Mouse (Mus musculus): ENCODE results near the gene Upb1. TPM values are rescaled to one million over a fixed set of nuclear protein-coding genes. Genes with fewer than 3 reads are reported as not detected.
"Not testable (repeated sequence)": the region's sequence is repeated elsewhere in the genome, so short reads cannot be mapped to it uniquely, and the experiment has no call there.

Gene Upb1
- polyA plus RNA-seq, 1 experiment from 2014 or later, result not detected

- not testable (repeated sequence) for H3K36me3 ChIP-seq; H3K9me3 ChIP-seq (replicated peaks); H3K4me3 ChIP-seq; H3K27me3 ChIP-seq (ENCODE audit: low read depth, poor library complexity, severe bottlenecking); H3K4me1 ChIP-seq; H3K27ac ChIP-seq (replicated peaks); DNase-seq (ENCODE audit: low spot score)
- 22% methylated on average over 5 of the region's 6 CpGs for WGBS
Observed at GRCm38 (mm10) chr10:75475139-75475850, 74.4 kb downstream of the Upb1 start.

GRCm38 (mm10) chr10:75477034-75477433, 76.1 kb downstream of the Upb1 start:
- Histone ChIP-seq H3K4me3 (no peak overlapping the region), H3K9me3 (replicated peaks) (no peaks in the 10 kb centered on the region), H3K36me3 (no peaks in the 10 kb centered on the region), H3K27me3 (ENCODE audit: low read depth, poor library complexity, severe bottlenecking) (no peaks in the 10 kb centered on the region), H3K27ac (replicated peaks) (no peak overlapping the region), H3K4me1 (peaks cover 9% of the 10 kb centered on the region)
- no peak for DNase-seq (ENCODE audit: low spot score)
- WGBS, result 88% methylated on average over 9 of the region's 9 CpGs

GRCm38 (mm10) chr10:75479955-75480354, 79.0 kb downstream of the Upb1 start:
- Histone ChIP-seq H3K27ac (replicated peaks) (no peak overlapping the region), H3K4me3 (no peak overlapping the region), H3K9me3 (replicated peaks) (no peaks in the 10 kb centered on the region), H3K27me3 (ENCODE audit: low read depth, poor library complexity, severe bottlenecking) (no peaks in the 10 kb centered on the region), H3K4me1 (peaks cover 2% of the 10 kb centered on the region), H3K36me3 (no peaks in the 10 kb centered on the region)
- no peak for DNase-seq (ENCODE audit: low spot score)
- WGBS, result 85% methylated on average over 2 of the region's 2 CpGs

- H3K36me3 ChIP-seq, result no peaks in the 10 kb centered on the region
- H3K4me1 ChIP-seq, result no peaks in the 10 kb centered on the region
- H3K27ac ChIP-seq (replicated peaks), result no peak overlapping the region
- no peak overlapping the region for H3K4me3 ChIP-seq
- no peaks in the 10 kb centered on the region for H3K27me3 ChIP-seq (ENCODE audit: low read depth, poor library complexity, severe bottlenecking)
- WGBS, result 88% methylated on average over 4 of the region's 4 CpGs
- H3K9me3 ChIP-seq (replicated peaks), result no peaks in the 10 kb centered on the region
- no peak for DNase-seq (ENCODE audit: low spot score)
Observed at GRCm38 (mm10) chr10:75481703-75482102, 80.8 kb downstream of the Upb1 start.

GRCm38 (mm10) chr10:75482271-75482670, 81.4 kb downstream of the Upb1 start:
- H3K4me3 ChIP-seq, result no peak overlapping the region
- no peak overlapping the region for H3K27ac ChIP-seq (replicated peaks)
- H3K4me1 ChIP-seq, result no peaks in the 10 kb centered on the region
- H3K9me3 ChIP-seq (replicated peaks), result no peaks in the 10 kb centered on the region
- WGBS, result 90% methylated on average over 5 of the region's 5 CpGs
- H3K27me3 ChIP-seq (ENCODE audit: low read depth, poor library complexity, severe bottlenecking), result no peaks in the 10 kb centered on the region
- no peaks in the 10 kb centered on the region for H3K36me3 ChIP-seq
- no peak for DNase-seq (ENCODE audit: low spot score)

GRCm38 (mm10) chr10:75482919-75483483, 82.1 kb downstream of the Upb1 start:
- WGBS, result 88% methylated on average over 11 of the region's 11 CpGs
- Histone ChIP-seq H3K36me3 (no peaks in the 10 kb centered on the region), H3K27me3 (ENCODE audit: low read depth, poor library complexity, severe bottlenecking) (no peaks in the 10 kb centered on the region), H3K27ac (replicated peaks) (no peak overlapping the region), H3K4me1 (no peaks in the 10 kb centered on the region), H3K4me3 (no peak overlapping the region), H3K9me3 (replicated peaks) (no peaks in the 10 kb centered on the region)
- no peak for DNase-seq (ENCODE audit: low spot score)

GRCm38 (mm10) chr10:75484066-75484465, 83.2 kb downstream of the Upb1 start:
- Histone ChIP-seq H3K4me3 (no peak overlapping the region), H3K36me3 (no peaks in the 10 kb centered on the region), H3K4me1 (no peaks in the 10 kb centered on the region), H3K27me3 (ENCODE audit: low read depth, poor library complexity, severe bottlenecking) (no peaks in the 10 kb centered on the region), H3K9me3 (replicated peaks) (no peaks in the 10 kb centered on the region), H3K27ac (replicated peaks) (no peak overlapping the region)
- 89% methylated on average over 6 of the region's 6 CpGs for WGBS
- DNase-seq (ENCODE audit: low spot score), result no peak

GRCm38 (mm10) chr10:75484767-75485166, 83.9 kb downstream of the Upb1 start:
- 80% methylated on average over 6 of the region's 6 CpGs for WGBS

GRCm38 (mm10) chr10:75486086-75486979, 85.4 kb downstream of the Upb1 start:
- no peaks in the 10 kb centered on the region for H3K9me3 ChIP-seq (replicated peaks)
- no peaks in the 10 kb centered on the region for H3K36me3 ChIP-seq
- 59% methylated on average over 9 of the region's 9 CpGs for WGBS
- H3K4me1 ChIP-seq, result no peaks in the 10 kb centered on the region
- no peaks in the 10 kb centered on the region for H3K27me3 ChIP-seq (ENCODE audit: low read depth, poor library complexity, severe bottlenecking)
- no peak overlapping the region for H3K4me3 ChIP-seq
- peak; percentile 74 for DNase-seq (ENCODE audit: low spot score)
- no peak overlapping the region for H3K27ac ChIP-seq (replicated peaks)

More at GRCm38 (mm10) chr10:75484767-75485166, 83.9 kb downstream of the Upb1 start:
- no peaks in the 10 kb centered on the region for H3K9me3 ChIP-seq (replicated peaks)
- H3K4me1 ChIP-seq, result no peaks in the 10 kb centered on the region
- DNase-seq (ENCODE audit: low spot score), result no peak
- H3K4me3 ChIP-seq, result no peak overlapping the region
- H3K27me3 ChIP-seq (ENCODE audit: low read depth, poor library complexity, severe bottlenecking), result no peaks in the 10 kb centered on the region
- H3K36me3 ChIP-seq, result no peaks in the 10 kb centered on the region
- H3K27ac ChIP-seq (replicated peaks), result no peak overlapping the region

GRCm38 (mm10) chr10:75487131-75487530, 86.2 kb downstream of the Upb1 start:
- no peak for DNase-seq (ENCODE audit: low spot score)
- no peaks in the 10 kb centered on the region for H3K4me1 ChIP-seq
- 76% methylated on average over 3 of the region's 3 CpGs for WGBS
- H3K36me3 ChIP-seq, result no peaks in the 10 kb centered on the region
- H3K4me3 ChIP-seq, result no peak overlapping the region
- H3K27me3 ChIP-seq (ENCODE audit: low read depth, poor library complexity, severe bottlenecking), result no peaks in the 10 kb centered on the region
- no peaks in the 10 kb centered on the region for H3K9me3 ChIP-seq (replicated peaks)
- H3K27ac ChIP-seq (replicated peaks), result no peak overlapping the region

- no peak overlapping the region for H3K27ac ChIP-seq (replicated peaks)
- WGBS, result 82% methylated on average over 2 of the region's 2 CpGs
- H3K4me3 ChIP-seq, result no peak overlapping the region
- H3K27me3 ChIP-seq (ENCODE audit: low read depth, poor library complexity, severe bottlenecking), result no peaks in the 10 kb centered on the region
- no peaks in the 10 kb centered on the region for H3K4me1 ChIP-seq
- no peaks in the 10 kb centered on the region for H3K36me3 ChIP-seq
- no peak for DNase-seq (ENCODE audit: low spot score)
- H3K9me3 ChIP-seq (replicated peaks), result no peaks in the 10 kb centered on the region
Observed at GRCm38 (mm10) chr10:75489522-75489921, 88.6 kb downstream of the Upb1 start.

GRCm38 (mm10) chr10:75490731-75491130, 89.8 kb downstream of the Upb1 start:
- DNase-seq (ENCODE audit: low spot score), result no peak
- Histone ChIP-seq H3K4me1 (no peaks in the 10 kb centered on the region), H3K36me3 (no peaks in the 10 kb centered on the region), H3K9me3 (replicated peaks) (no peaks in the 10 kb centered on the region), H3K27ac (replicated peaks) (no peak overlapping the region), H3K27me3 (ENCODE audit: low read depth, poor library complexity, severe bottlenecking) (no peaks in the 10 kb centered on the region), H3K4me3 (no peak overlapping the region)
- 91% methylated on average over 2 of the region's 2 CpGs for WGBS
